Mouse (Mus musculus) olfactory bulb, adult 2 months (tissue): ENCODE data around the gene Ube2d2b.

ENCODE experiments used
- CTCF ChIP-seq: fragments of 200-500 bp; IDR thresholded peaks from 2 replicates; pipeline ENCODE4 v1.5.1; 2012; ENCODE audit warnings: low read depth, mild to moderate bottlenecking, low read length, moderate library complexity; ENCODE audit not compliant: insufficient read depth
- POLR2A ChIP-seq: fragments of 200-500 bp; IDR thresholded peaks from 2 replicates; pipeline ENCODE4 v1.6.1; 2012; ENCODE audit warnings: mild to moderate bottlenecking, low read depth, low read length, moderate library complexity; ENCODE audit not compliant: insufficient read depth

GRCm38 (mm10) chr5:107791966-107792365, 37.9 kb upstream of the Ube2d2b start:
- TF ChIP-seq CTCF (no peak), POLR2A (no peak)
